Mouse (Mus musculus) T-helper 1 cell (primary cell): Measurements from ENCODE around the gene Ube2l3.

Source experiments
- in situ Hi-C: fragments of 300-600 bp; cut with MboI, MseI; formaldehyde crosslinking; loops from one replicate; pipeline ENCODE4 v1.15.1; 2025; ENCODE audit warnings: high pct_unique_total_duplicates

The Ube2l3 gene

DNA sequence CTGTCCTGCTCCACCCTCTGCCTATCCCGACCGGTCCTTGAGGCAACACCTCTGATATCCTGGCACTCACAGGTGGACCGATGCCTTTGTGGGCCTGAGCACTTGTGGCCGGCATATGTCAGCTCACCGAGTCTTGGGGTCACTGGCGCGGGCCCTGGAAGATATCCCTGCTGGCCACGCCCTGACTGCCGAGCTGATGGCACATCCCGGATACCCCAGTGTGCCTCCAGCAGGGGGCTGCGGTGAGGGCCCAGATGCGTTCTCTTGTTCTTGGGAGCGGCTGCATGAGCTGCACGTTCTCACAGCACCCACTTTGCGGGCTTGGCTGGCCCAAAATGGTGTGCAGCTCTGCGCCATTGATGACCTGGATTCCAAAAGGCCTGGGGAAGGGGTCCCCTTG lies 54.4 kb downstream of the Ube2l3 start:
- in situ Hi-C loops: no loop called here

DNA sequence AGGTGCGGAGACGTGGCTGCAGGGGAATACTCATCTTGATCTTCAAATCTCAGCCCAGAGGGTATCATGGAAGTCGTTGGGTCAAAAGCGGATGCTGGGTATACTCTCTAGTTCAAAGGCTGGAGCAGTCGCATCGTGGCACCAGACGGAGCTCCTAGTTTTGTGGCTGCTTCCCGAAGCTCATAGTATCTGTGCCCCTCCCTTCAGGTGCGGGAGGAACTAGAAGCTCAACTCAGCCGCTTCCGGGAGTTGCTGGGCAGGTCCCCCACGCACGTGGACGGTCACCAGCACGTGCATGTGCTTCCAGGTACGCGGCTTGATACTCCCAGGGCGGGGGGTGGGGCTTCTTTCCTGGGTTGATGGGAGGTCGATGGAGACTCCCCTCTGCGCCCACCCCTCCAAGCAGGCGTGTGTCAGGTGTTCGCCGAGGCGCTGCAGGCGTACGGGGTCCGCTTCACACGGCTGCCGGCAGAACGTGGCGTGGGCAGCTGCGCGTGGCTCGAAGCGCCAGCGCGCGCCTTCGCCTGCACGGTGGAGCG lies 55.0 kb downstream of the Ube2l3 start:
- in situ Hi-C loops: no loop called here

GRCm38 (mm10) chr16:17146772-17147235 lies 55.6 kb downstream of the Ube2l3 start, which contains the start of gene Ccdc116:
Gene Ccdc116 (minus strand): TSS chr16:17147229.
- in situ Hi-C loops: no loop called here

- in situ Hi-C loops: no loop called here
Observed at GRCm38 (mm10) chr16:17144339-17144738, 58.1 kb downstream of the Ube2l3 start, which contains the start of gene Ydjc. Gene Ydjc (plus strand): TSS chr16:17144621.

- in situ Hi-C loops: loop anchor here (5.0 kb wide), 2 partner anchors 40 to 130 kb away; no protein-coding TSS in a partner anchor
Observed at GRCm38 (mm10) chr16:17137355-17137754, 65.1 kb downstream of the Ube2l3 start.

GRCm38 (mm10) chr16:17132906-17133200 lies 69.6 kb downstream of the Ube2l3 start:
- in situ Hi-C loops: no loop called here

- in situ Hi-C loops: no loop called here
Observed at GRCm38 (mm10) chr16:17132089-17132905, 70.2 kb downstream of the Ube2l3 start, which contains the start of gene Sdf2l1. Gene Sdf2l1 (minus strand): TSS chr16:17132383.

GRCm38 (mm10) chr16:17131191-17132088 lies 71.0 kb downstream of the Ube2l3 start:
- in situ Hi-C loops: no loop called here

GRCm38 (mm10) chr16:17127292-17127691 lies 75.2 kb downstream of the Ube2l3 start:
- in situ Hi-C loops: no loop called here

GRCm38 (mm10) chr16:17124871-17125520 lies 77.5 kb downstream of the Ube2l3 start, which contains the start of gene 2610318N02Rik:
Gene 2610318N02Rik (minus strand): TSS chr16:17125167.
- in situ Hi-C loops: no loop called here

- in situ Hi-C loops: no loop called here
Observed at GRCm38 (mm10) chr16:17124119-17124870, 78.2 kb downstream of the Ube2l3 start.

- in situ Hi-C loops: no loop called here
Observed at GRCm38 (mm10) chr16:17121569-17121968, 80.9 kb downstream of the Ube2l3 start.

DNA sequence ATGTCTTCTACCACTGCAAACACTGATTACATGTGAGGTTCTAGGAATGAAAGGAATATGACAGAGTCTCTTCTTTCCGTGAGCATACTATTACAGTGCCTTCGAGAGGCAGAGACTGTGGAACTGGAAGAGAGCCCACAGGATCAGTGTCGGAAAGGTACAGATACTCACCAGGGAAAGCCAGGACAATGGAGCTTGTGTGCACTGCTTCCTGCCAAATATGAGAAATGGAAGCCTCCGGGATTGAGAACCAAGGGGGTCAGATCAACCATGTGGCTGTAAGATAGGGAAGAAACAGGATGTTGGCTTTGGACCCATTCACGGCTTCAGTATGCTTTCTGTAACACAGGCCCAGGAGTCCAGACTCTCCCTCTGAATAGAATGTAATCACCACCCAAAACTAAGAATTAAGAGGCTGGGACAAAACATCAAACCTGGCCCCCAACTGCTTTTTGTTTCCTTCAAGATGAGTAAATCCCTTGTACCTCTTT lies 85.1 kb downstream of the Ube2l3 start:
- in situ Hi-C loops: no loop called here

- in situ Hi-C loops: no loop called here
Observed at GRCm38 (mm10) chr16:17110771-17111743, 91.4 kb downstream of the Ube2l3 start, which contains the start of gene Ppil2. Gene Ppil2 (minus strand): TSS chr16:17111257.

GRCm38 (mm10) chr16:17104600-17104999 lies 97.8 kb downstream of the Ube2l3 start:
- in situ Hi-C loops: no loop called here

DNA sequence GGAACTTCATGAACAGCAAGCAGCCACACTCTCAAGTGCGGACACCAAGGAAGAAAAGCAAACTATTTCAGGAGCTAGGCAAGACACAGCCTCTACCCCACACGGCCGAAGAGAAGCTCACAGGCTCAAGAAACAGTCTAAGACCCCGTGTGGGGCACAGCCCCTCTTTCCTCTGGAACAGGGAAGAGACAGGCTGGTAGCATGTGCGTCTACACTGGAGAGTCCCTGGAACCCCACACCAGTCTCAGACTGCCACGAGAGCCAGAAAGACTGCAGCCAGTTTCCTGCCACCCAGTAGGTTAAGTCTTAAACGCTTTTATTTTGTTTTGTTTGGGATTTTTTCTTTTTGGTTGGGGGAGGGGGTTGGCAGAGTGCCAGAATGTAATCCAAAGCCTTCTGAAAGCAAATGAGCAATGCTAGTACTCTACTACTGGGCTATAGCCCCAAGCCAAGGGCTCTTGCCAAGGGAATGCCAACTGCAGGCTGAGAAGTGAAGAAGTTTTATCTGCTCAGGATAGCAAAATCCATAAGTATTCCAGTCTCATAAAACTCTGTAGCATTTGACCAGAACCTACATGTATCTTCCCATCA lies 99.7 kb downstream of the Ube2l3 start:
- in situ Hi-C loops: no loop called here
